Mouse (Mus musculus) heart, embryonic 13.5 days (tissue): ENCODE measurements around the gene Coro1c. TPM values are rescaled to one million over a fixed set of nuclear protein-coding genes. Genes with fewer than 3 reads are reported as not detected.

Source experiments
- ATAC-seq: fragments of 200-750 bp; cut with Nextera tagmentation; 2 replicates; pipeline ENCODE4 v1.8.0; 2017; ENCODE audit warnings: moderate TSS enrichment; ENCODE audit not compliant: insufficient number of reproducible peaks, low FRiP score, low TSS enrichment; ENCODE audit errors: extremely low read depth
- H3K27ac ChIP-seq: fragments of 300-500 bp; sonication (generic); replicated peaks from 2 replicates; pipeline ENCODE4 v1.5.1; 2015; ENCODE audit warnings: moderate library complexity, mild to moderate bottlenecking, inconsistent platforms
- H3K27me3 ChIP-seq: fragments of 300-500 bp; sonication (generic); replicated peaks from 2 replicates; pipeline ENCODE4 v1.6.1; 2015; ENCODE audit warnings: mild to moderate bottlenecking, inconsistent platforms
- H3K36me3 ChIP-seq: fragments of 300-500 bp; sonication (generic); 2 replicates; pipeline ENCODE4 v1.6.1; 2015; ENCODE audit warnings: mild to moderate bottlenecking, inconsistent platforms
- H3K4me1 ChIP-seq: fragments of 300-500 bp; sonication (generic); 2 replicates; pipeline ENCODE4 v1.6.1; 2015; ENCODE audit warnings: inconsistent platforms
- H3K4me2 ChIP-seq: fragments of 300-500 bp; sonication (generic); 2 replicates; pipeline ENCODE4 v1.6.1; 2015; ENCODE audit warnings: inconsistent platforms, mild to moderate bottlenecking, moderate library complexity
- H3K4me3 ChIP-seq: fragments of 300-500 bp; sonication (generic); 2 replicates; pipeline ENCODE4 v1.5.1; 2015; ENCODE audit warnings: moderate library complexity, mild to moderate bottlenecking, inconsistent platforms
- H3K9ac ChIP-seq: fragments of 300-500 bp; sonication (generic); 2 replicates; pipeline ENCODE4 v1.6.1; 2015; ENCODE audit warnings: inconsistent platforms, mild to moderate bottlenecking, moderate library complexity
- H3K9me3 ChIP-seq: fragments of 300-500 bp; sonication (generic); 2 replicates; pipeline ENCODE4 v1.6.1; 2016; ENCODE audit warnings: inconsistent platforms
- WGBS: fragments of 180-500 bp; shearing (Covaris S2); methylation state at CpG from one replicate; pipeline ENCODE4 v1.1.7; 2015; ENCODE audit warnings: mixed read lengths; 5-methylcytosine and 5-hydroxymethylcytosine counted together
- polyA plus RNA-seq: library from polyadenylated mRNA; unstranded; fragments of >200 nt; fragmentation: Nextera tagmentation; extraction: Ambion mirVana; gene quantifications from 2 replicates; pipeline ENCODE4 v1.2.1, GENCODE M21; 2015

Coro1c gene
- polyA plus RNA-seq, 1 experiment from 2014 or later = 99.4 TPM

DNA sequence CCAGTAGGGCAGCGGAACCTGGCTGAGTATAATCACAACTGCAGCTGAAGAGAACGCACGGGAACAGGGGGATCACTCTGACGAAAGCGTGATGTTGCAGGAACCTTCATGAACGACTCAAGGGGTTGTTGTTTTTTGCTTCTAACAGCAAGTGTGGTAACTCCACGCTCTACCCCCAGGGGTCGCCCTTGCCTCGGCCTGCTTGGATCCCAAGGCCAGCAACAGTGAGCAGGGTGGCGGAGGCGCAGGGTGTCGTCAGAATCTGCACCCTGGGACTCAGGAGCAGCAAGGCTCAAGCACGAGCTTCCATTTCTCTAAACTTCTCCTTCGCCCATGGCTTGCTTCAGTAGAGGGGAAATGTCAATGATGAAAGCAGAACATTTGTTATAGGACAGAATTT is 54.1 kb downstream of the Coro1c start:
- H3K4me3 ChIP-seq = no peak overlapping the region
- H3K4me1 ChIP-seq = peaks cover 74% of the 10 kb centered on the region
- peaks cover 42% of the 10 kb centered on the region for H3K36me3 ChIP-seq
- no peak overlapping the region for H3K4me2 ChIP-seq
- 37% methylated on average over 14 of the region's 14 CpGs for WGBS
- no peaks in the 10 kb centered on the region for H3K27me3 ChIP-seq
- peak overlapping the region; percentile 30; the same call in 1 of the 2 replicates for H3K9ac ChIP-seq
- no peak for ATAC-seq
- peak overlapping the region; percentile 96 for H3K27ac ChIP-seq
- H3K9me3 ChIP-seq = no peaks in the 10 kb centered on the region

GRCm38 (mm10) chr5:113853541-113853940 is 55.0 kb downstream of the Coro1c start:
- Histone ChIP-seq H3K4me3 (no peak overlapping the region), H3K36me3 (peaks cover 52% of the 10 kb centered on the region), H3K9me3 (no peaks in the 10 kb centered on the region), H3K9ac (peak overlapping the region; percentile 48), H3K27ac (peak overlapping the region; percentile 96), H3K4me1 (peaks cover 64% of the 10 kb centered on the region), H3K27me3 (no peaks in the 10 kb centered on the region), H3K4me2 (no peak overlapping the region)
- no peak for ATAC-seq
- WGBS = 55% methylated on average over 10 of the region's 10 CpGs

- Histone ChIP-seq H3K9ac (no peak overlapping the region), H3K4me2 (no peak overlapping the region), H3K27ac (no peak overlapping the region), H3K4me3 (no peak overlapping the region), H3K9me3 (no peaks in the 10 kb centered on the region), H3K4me1 (peaks cover 54% of the 10 kb centered on the region), H3K27me3 (no peaks in the 10 kb centered on the region), H3K36me3 (peaks cover 62% of the 10 kb centered on the region)
- 82% methylated on average over 7 of the region's 7 CpGs for WGBS
- ATAC-seq = no peak
Observed at GRCm38 (mm10) chr5:113852463-113852862, 56.1 kb downstream of the Coro1c start.

GRCm38 (mm10) chr5:113850680-113851230 is 57.8 kb downstream of the Coro1c start:
- 55% methylated on average over 8 of the region's 8 CpGs for WGBS
- no peak overlapping the region for H3K4me2 ChIP-seq
- no peaks in the 10 kb centered on the region for H3K9me3 ChIP-seq
- H3K4me1 ChIP-seq = peaks cover 37% of the 10 kb centered on the region
- no peaks in the 10 kb centered on the region for H3K27me3 ChIP-seq
- ATAC-seq = no peak
- H3K4me3 ChIP-seq = no peak overlapping the region
- H3K36me3 ChIP-seq = peaks cover 80% of the 10 kb centered on the region
- H3K27ac ChIP-seq = peak overlapping the region; percentile 24; the same call in 1 of the 2 replicates
- peak overlapping the region; percentile 28; the same call in 1 of the 2 replicates for H3K9ac ChIP-seq

DNA sequence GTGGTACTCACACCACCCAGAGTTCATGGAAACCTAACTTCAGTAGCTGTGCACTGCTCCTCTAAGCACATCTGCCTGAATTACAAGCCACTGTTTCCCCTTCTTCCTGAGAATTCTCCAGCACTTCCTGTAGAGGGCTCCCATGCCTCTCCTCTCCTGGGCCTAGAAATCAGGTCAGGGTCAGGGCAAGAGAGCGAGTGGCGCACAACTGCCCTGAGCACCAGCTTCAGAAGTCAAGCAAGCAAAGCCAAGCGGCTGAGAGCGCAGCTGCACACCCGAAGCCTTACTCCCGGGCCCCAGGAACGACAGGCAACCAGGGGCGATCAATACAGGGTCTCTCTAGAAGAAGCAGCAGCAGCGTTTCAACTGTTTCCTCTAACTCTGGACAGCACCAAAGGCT is 60.9 kb downstream of the Coro1c start:
- no peaks in the 10 kb centered on the region for H3K9me3 ChIP-seq
- peaks cover 7% of the 10 kb centered on the region for H3K4me1 ChIP-seq
- H3K27ac ChIP-seq = no peak overlapping the region
- no peak for ATAC-seq
- peaks cover 99% of the 10 kb centered on the region for H3K36me3 ChIP-seq
- WGBS = 77% methylated on average over 9 of the region's 9 CpGs
- H3K9ac ChIP-seq = 0 out of 2 replicates have a peak overlapping the region, but pooled peaks have one; percentile 9
- H3K4me2 ChIP-seq = no peak overlapping the region
- H3K4me3 ChIP-seq = no peak overlapping the region
- no peaks in the 10 kb centered on the region for H3K27me3 ChIP-seq

GRCm38 (mm10) chr5:113846656-113847055 is 61.9 kb downstream of the Coro1c start:
- Histone ChIP-seq H3K27ac (no peak overlapping the region), H3K9me3 (no peaks in the 10 kb centered on the region), H3K27me3 (no peaks in the 10 kb centered on the region), H3K4me2 (no peak overlapping the region), H3K36me3 (peaks cover 99% of the 10 kb centered on the region), H3K4me1 (peaks cover 8% of the 10 kb centered on the region), H3K9ac (no peak overlapping the region), H3K4me3 (no peak overlapping the region)
- ATAC-seq = no peak
- 83% methylated on average over 8 of the region's 8 CpGs for WGBS

DNA sequence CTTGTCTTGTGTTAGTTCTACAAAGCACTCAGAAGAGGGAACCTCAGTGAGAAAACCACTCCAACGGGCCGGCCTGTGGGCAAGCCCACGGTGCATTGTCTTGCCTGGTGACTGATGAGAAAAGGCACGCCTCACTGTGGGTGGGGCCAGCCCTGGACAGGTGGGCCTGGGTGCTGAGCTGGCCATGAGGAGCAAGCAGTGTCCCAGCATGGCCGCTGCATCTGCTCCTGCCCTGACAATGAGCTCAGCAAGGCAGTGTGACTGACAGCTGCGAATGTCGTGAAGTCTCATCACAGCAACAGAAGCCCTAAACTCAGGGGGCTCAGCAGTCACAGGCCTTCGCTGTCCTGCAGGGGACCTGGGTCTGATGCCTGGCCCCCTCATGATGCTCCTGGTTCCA is 62.9 kb downstream of the Coro1c start:
- H3K27ac ChIP-seq = no peak overlapping the region
- no peaks in the 10 kb centered on the region for H3K27me3 ChIP-seq
- H3K4me2 ChIP-seq = no peak overlapping the region
- WGBS = 87% methylated on average over 8 of the region's 8 CpGs
- peaks cover 4% of the 10 kb centered on the region for H3K4me1 ChIP-seq
- peaks cover 94% of the 10 kb centered on the region for H3K36me3 ChIP-seq
- no peaks in the 10 kb centered on the region for H3K9me3 ChIP-seq
- ATAC-seq = no peak
- no peak overlapping the region for H3K4me3 ChIP-seq
- H3K9ac ChIP-seq = no peak overlapping the region

- H3K4me2 ChIP-seq = no peak overlapping the region
- peaks cover 93% of the 10 kb centered on the region for H3K36me3 ChIP-seq
- no peak for ATAC-seq
- H3K9ac ChIP-seq = no peak overlapping the region
- no peak overlapping the region for H3K4me3 ChIP-seq
- no peaks in the 10 kb centered on the region for H3K9me3 ChIP-seq
- no peak overlapping the region for H3K27ac ChIP-seq
- no peaks in the 10 kb centered on the region for H3K27me3 ChIP-seq
- 59% methylated on average over 7 of the region's 7 CpGs for WGBS
- H3K4me1 ChIP-seq = 0 out of 2 replicates have a peak, but pooled peaks cover 2% of the 10 kb centered on the region
Observed at GRCm38 (mm10) chr5:113844721-113845120, 63.8 kb downstream of the Coro1c start.

- Histone ChIP-seq H3K4me3 (no peak overlapping the region), H3K4me1 (0 out of 2 replicates have a peak, but pooled peaks cover 2% of the 10 kb centered on the region), H3K27ac (no peak overlapping the region), H3K9me3 (no peaks in the 10 kb centered on the region), H3K36me3 (peaks cover 88% of the 10 kb centered on the region), H3K4me2 (no peak overlapping the region), H3K9ac (no peak overlapping the region), H3K27me3 (no peaks in the 10 kb centered on the region)
- 74% methylated on average over 15 of the region's 15 CpGs for WGBS
- no peak for ATAC-seq
Observed at GRCm38 (mm10) chr5:113844106-113844505, 64.5 kb downstream of the Coro1c start.

DNA sequence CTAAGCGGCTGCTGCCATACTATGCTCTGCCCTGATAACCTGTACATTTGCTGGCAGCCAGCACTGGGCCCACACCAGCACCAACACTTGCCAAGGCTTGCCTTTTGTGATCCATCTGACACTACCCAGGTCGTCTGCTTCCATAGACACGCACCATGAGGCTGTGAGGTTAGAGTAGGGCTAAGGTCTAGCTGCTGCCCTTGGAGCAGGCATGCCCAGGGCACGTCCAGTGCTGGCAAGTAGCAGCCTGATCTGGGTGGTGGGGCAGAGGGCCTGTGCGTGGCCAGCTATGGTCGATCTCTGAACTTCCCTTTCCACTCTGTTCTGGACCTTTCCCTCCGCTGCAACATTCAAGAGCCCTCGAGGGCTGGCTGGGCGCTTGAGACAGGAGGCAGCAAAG is 65.7 kb downstream of the Coro1c start:
- WGBS = 86% methylated on average over 9 of the region's 9 CpGs
- no peaks in the 10 kb centered on the region for H3K9me3 ChIP-seq
- H3K4me3 ChIP-seq = no peak overlapping the region
- no peak for ATAC-seq
- no peaks in the 10 kb centered on the region for H3K27me3 ChIP-seq
- H3K9ac ChIP-seq = no peak overlapping the region
- no peak overlapping the region for H3K27ac ChIP-seq
- H3K36me3 ChIP-seq = peaks cover 76% of the 10 kb centered on the region
- H3K4me1 ChIP-seq = 0 out of 2 replicates have a peak, but pooled peaks cover 2% of the 10 kb centered on the region
- no peak overlapping the region for H3K4me2 ChIP-seq

- no peaks in the 10 kb centered on the region for H3K9me3 ChIP-seq
- ATAC-seq = no peak
- no peaks in the 10 kb centered on the region for H3K27me3 ChIP-seq
- peaks cover 70% of the 10 kb centered on the region for H3K36me3 ChIP-seq
- 0 out of 2 replicates have a peak, but pooled peaks cover 2% of the 10 kb centered on the region for H3K4me1 ChIP-seq
- no peak overlapping the region for H3K9ac ChIP-seq
- peak overlapping the region; percentile 12; the same call in 1 of the 2 replicates for H3K27ac ChIP-seq
- H3K4me2 ChIP-seq = no peak overlapping the region
- no peak overlapping the region for H3K4me3 ChIP-seq
- 75% methylated on average over 9 of the region's 9 CpGs for WGBS
Observed at GRCm38 (mm10) chr5:113842244-113842643, 66.3 kb downstream of the Coro1c start.
